Mouse (Mus musculus): ENCODE measurements at regions not wholly inside any gene's neighbourhood (a gene's known extent, or its start where the extent isn't known, plus 50 kb on each side); places are given as distances from the start of the nearest gene placed in this dataset.

- DNase-seq (ENCODE audit: low spot score in 2 of 2): no peak
Measured at GRCm38 (mm10) chr2:139120905-139121304, 372.8 kb upstream of the Sptlc3 start.

GRCm38 (mm10) chr2:139132121-139132520 lies 361.6 kb upstream of the Sptlc3 start:
- DNase-seq (ENCODE audit: low spot score in 2 of 2): peak in 1 of 2 experiments; percentile 19

DNA sequence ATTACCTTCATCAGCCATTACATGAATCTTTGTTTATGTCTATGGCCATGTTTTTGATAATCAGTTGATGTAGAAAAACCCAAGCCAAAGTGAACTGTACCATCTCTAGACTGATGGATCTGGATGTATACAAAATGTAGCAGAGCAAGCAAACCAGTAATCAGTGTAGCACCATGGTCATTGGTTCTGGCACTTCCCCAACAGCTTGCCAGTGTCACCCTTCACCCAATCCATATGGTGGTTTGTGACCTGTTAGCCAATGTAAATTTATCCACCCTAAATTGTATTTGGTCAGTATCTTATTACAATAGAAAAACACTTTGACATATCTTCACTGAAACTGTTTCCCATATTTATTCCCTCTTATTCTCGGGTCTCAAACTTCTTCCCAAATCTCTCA lies 346.7 kb upstream of the Sptlc3 start:
- DNase-seq (ENCODE audit: low spot score in 2 of 2): no peak

- no peak for DNase-seq (ENCODE audit: low spot score in 2 of 2)
Measured at GRCm38 (mm10) chr2:139179641-139180040, 314.1 kb upstream of the Sptlc3 start.

- no peak for DNase-seq (ENCODE audit: low spot score in 2 of 2)
Measured at GRCm38 (mm10) chr2:139198281-139198680, 295.4 kb upstream of the Sptlc3 start.

DNA sequence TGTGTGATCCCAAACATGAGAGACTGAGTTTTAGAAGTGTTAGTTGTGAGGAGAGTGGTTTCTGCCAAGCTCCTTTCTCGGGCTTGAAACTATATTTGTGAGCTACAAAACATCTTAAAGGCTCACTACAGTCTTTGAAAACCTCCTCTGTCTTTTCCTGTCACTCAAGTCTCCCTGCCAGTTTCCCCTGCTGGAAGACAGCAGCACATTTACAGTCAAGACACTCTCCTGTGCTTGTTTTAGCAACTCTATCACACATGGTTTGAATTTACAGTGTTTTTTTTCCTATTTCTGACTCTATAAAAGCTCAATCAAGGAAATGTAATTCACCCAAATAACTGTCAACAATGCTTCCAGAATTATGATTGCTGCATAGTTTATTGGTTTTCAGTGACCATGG lies 286.1 kb upstream of the Sptlc3 start:
- DNase-seq (ENCODE audit: low spot score in 2 of 2): no peak

DNA sequence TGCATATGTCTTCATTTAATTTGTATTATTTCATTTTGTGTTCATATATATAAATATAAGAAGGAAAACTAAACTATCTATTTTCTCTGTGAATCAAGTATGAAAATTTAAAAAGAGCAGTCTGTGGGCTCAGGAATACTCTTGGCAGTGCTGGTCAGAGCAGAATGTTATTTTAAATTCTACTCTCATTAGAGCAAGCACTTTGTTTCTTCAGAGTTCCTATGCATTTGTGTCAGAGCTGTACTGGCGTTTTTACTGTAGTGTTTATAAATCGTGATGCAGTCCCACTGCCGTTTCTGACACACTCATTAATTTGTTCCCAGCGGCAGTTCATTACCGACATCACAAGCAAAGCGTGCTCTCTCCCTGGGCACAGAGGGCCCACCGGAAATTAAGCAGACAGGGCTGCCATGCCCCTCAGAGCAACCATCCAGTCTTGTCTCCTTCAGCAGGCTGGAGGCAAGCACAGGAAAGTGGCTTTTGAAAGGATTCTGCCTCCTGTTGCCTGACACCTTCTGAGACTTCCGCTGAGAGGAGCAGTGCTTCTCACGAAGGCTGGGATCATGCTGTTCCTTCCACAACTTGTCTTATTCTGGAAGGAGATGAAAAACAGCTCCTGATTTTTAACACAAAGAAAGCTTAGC lies 272.8 kb upstream of the Sptlc3 start:
- DNase-seq (ENCODE audit: low spot score in 2 of 2): peak; percentile 20 to 46

DNA sequence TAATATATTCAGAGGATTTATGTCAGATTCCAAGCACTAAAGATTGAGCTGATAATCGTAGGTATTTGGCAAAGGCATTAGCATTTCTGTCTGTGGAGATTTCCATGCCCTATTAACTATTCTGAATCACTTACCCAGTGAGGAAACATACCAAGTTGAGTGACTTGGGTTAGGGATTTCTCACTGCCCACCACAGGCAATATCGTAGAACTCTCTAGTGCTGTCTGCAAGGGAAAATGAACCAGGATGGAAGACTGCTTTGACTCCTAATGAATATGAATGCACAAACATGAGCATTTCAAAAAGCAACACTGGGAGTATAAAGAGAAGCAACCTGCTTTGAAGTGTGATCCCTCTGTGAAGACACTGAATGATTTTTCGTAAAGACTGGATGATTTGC lies 263.3 kb upstream of the Sptlc3 start:
- no peak for DNase-seq (ENCODE audit: low spot score in 2 of 2)

DNA sequence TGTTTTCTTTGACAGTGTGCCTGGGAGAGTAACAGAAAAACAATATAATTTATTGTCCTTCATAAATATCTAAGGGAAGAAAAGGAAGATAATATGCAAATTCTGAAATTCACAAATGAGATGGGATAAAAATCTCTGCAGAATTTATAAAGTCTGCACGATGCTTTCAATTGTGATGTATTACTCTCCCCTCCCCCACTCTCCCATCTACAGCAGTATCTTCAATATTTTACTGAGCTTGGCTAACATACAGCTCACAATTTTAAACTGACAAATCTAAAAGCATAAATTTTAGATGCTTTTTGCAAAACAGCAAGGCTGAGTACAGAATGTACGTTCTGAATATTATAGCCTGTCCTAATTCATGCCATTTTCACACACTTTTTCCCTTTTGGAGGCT lies 243.6 kb upstream of the Sptlc3 start:
- DNase-seq (ENCODE audit: low spot score in 2 of 2): no peak

DNA sequence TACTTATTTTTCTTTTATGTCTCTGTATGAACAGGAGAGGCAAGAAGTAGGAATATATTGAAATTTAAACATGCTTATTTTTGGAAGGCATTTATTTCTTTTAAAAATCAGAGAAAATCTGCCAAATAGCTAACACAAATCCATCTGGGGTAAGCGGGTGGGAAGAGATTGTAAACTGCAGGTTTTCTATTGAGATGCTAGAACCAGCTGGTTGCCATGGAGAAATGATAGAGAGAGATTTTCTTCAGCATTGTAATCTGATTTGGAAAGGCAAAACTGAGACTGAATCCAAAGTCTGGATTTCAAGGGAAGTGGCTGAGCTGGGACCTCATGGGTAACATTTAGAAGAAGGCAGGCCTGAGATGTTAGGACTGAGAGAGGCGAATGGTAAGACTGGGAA lies 226.6 kb upstream of the Sptlc3 start:
- no peak for DNase-seq (ENCODE audit: low spot score in 2 of 2)

- DNase-seq (ENCODE audit: low spot score in 2 of 2): no peak
Measured at GRCm38 (mm10) chr2:139276581-139276980, 217.1 kb upstream of the Sptlc3 start.

GRCm38 (mm10) chr2:139277571-139277970 lies 216.1 kb upstream of the Sptlc3 start:
- peak; percentile 36 to 42 for DNase-seq (ENCODE audit: low spot score in 2 of 2)

DNA sequence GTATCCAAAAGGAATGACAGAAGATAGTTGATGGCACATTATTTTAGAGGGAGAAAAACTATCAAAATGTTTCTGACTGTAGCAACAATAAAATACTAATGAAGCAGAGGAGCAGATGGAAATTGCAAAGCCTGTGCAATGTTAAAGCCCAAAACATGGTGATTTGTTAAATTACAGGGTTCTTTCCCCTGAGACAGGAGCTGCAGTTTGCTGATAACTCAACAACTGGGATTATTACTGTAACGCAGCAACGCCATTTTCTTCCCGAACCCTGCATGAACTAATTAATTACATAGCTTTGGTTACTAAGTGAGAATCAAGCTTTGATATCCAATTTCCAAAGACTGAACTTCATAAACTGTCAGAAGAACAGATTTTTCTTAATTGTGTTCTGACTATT lies 212.7 kb upstream of the Sptlc3 start:
- no peak for DNase-seq (ENCODE audit: low spot score in 2 of 2)

DNA sequence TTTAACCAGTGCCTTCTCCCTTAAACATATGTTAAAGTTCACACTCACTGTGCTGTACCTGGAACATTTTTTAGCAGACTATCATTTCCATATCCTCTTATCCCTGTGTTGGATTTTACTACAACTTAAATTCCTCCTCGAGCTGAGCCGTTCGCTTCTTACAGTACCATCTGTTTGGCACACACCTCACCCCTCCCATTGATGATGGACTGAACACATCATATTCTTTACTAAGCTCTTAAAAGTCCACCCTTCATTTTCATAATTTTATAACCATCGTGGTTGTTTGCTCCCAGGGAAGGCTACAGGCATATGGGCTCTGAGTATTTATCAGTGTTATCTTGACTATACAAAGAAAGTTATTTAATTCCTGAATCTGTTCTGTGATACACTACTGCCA lies 209.4 kb upstream of the Sptlc3 start:
- DNase-seq (ENCODE audit: low spot score in 2 of 2): no peak

GRCm38 (mm10) chr2:139286446-139286845 lies 207.3 kb upstream of the Sptlc3 start:
- DNase-seq (ENCODE audit: low spot score in 2 of 2): no peak

DNA sequence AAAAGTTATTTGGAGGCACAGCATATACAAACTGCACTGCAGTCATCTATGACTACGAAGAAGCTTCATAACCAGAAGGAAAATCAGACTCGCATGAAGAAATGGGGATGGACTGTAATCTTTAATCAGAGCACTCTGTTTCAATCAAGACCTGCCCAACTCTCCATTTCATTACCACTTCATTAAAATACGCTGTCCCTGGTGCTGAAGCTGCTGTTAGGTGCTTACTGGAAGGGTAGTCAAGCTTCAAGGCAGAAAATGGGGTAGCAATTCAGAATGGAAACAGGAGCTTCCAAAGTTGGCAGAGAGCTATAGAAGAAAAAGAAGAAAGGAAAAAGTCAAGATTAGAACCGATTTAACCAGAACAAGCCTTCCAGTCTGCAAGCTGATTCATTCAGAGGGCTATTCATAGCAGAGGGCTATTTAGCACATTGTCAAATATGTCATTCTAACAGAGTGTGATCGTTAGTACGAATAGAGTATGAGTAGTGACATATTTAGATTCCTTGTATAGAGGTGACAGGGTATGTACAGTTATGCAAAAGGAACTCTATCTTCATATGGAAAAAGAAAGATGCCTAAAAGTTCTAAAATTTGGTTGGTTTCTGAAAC lies 195.1 kb upstream of the Sptlc3 start:
- DNase-seq (ENCODE audit: low spot score in 2 of 2): no peak

GRCm38 (mm10) chr2:139311401-139311812 lies 182.3 kb upstream of the Sptlc3 start:
- DNase-seq (ENCODE audit: low spot score in 2 of 2): no peak

DNA sequence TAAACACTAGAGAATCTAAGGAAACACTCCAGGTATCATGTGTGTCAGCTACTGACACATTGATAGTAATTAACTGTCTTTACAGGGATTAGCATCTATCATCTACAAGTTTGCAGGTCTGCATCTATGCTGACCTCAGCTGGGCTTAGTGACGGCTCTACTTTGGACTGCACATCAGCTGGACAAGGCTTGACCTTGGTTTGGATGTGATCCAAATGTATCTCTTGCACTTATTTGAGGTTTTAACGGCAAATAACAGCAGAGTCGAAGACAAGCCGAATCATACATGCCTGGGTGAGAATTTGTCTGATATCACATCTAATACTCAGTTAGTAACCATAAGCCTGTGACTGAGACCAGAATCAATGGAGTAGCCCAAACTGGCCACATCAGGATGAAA lies 181.7 kb upstream of the Sptlc3 start:
- no peak for DNase-seq (ENCODE audit: low spot score in 2 of 2)

DNA sequence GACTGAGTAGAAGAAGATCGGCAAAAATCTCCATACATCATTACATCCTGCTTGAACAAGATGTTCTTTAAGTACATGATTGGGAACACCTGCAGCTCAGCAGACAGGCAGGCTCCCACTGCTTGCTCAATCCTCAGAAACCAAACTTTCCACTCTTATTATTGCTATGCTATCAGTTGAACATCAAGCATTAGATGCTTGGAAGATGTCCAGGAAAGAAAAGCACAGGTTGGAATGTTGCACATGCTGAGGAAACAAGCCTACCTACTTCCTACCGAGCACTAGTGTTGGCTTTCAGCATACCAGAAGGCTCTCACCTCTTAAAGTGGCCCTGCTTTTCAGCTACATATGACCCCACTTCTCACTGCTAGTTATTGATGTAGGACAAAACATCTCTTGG lies 171.2 kb upstream of the Sptlc3 start:
- DNase-seq (ENCODE audit: low spot score in 2 of 2): no peak

DNA sequence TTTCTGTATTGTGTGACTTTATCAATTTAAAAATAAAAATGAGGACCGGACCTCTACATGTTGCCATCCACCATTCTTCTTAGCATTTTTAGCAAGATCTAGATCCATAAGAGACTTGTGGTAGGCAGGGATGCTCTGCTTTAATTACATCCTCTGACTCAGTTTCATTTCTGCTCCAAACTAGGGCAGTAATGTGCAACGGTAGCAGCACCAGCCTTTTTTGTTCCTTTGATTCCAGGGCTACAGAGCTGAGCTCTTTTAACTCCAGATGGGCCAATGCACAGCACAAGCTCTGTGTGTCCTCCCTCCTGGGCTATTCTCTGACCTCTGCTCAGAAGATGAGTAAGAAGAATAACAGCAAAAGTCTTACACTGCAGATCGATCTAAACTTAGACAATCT lies 168.2 kb upstream of the Sptlc3 start:
- no peak for DNase-seq (ENCODE audit: low spot score in 2 of 2)

- no peak for DNase-seq (ENCODE audit: low spot score in 2 of 2)
Measured at GRCm38 (mm10) chr2:139334681-139335080, 159.0 kb upstream of the Sptlc3 start.

- DNase-seq (ENCODE audit: low spot score in 2 of 2): no peak
Measured at GRCm38 (mm10) chr2:139338240-139338639, 155.5 kb upstream of the Sptlc3 start.

DNA sequence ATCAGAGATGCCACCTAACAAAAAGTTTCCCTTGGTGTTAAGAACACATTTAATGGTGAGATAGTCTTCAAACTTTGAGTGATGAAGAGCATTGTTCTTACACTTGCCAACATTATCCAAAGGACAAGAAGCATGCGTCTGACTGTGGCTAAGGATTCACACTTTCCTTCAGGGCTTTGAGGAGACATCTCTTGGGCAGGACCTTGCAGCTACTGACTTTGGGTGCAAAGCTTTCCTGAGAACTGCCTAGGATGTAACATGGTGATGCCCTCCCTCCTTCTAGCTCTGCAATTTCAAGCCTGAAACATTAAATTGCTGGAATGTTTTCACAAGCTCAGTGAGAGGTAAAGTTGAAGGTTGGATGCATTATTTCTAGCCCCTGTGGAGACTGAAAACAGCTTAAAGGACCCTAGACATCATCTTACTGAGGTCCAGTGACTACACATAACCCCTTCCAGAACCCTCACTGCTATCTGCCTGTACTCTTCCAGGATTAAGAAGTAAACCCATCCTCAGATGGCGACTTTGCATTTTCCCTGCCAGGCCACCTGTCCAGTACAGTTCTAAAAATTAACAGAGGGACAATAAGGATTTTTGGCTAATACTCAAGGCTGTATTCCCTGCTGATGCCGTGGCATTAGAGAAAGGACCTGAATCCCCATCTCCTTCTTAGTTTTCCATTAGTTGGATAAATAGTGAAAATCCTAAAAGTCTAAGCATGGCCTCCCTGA lies 137.3 kb upstream of the Sptlc3 start:
- no peak for DNase-seq (ENCODE audit: low spot score in 2 of 2)

All from right cerebral cortex, adult 2 months (tissue).